Mouse (Mus musculus): ENCODE results near the gene D3Ertd254e. TPM values are rescaled to one million over a fixed set of nuclear protein-coding genes. Genes with fewer than 3 reads are reported as not detected.

The D3Ertd254e gene
- polyA plus RNA-seq, 1 experiment from 2014 or later: 1.9 TPM

DNA sequence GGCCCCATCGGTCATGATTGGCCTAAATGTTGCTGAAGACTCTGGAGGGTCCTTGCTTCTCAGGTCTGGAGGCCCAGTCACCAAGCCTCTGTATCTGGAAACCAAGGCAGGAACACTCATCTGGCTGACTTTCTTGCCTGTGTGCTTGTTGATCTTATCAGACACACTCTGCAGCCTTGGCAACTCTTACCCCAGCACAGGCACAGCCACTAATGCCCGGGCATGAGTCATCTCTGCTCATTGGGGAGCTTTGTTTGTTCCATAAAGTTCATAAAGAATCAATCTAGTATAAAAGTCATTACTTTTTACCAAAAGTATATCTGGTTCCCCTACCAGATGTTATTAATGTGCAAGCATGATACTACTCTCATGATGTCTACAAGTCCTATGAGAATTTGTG is 22.9 kb downstream of the D3Ertd254e start:
- no peaks in the 10 kb centered on the region for H3K4me1 ChIP-seq (replicated peaks; ENCODE audit: control insufficient read depth, insufficient read depth, low read length)
- no peak for ATAC-seq
- H3K27me3 ChIP-seq (replicated peaks; ENCODE audit: control insufficient read depth, insufficient read depth, low read length): no peaks in the 10 kb centered on the region
- H3K9me3 ChIP-seq (ENCODE audit: control insufficient read depth): no peaks in the 10 kb centered on the region
- H3K9ac ChIP-seq (ENCODE audit: low read depth, low read length): no peak overlapping the region
- no peak overlapping the region for H3K4me3 ChIP-seq (ENCODE audit: low read depth, low read length)
- H3K4me2 ChIP-seq (replicated peaks; ENCODE audit: low read depth): no peak overlapping the region
- 89% methylated on average over 2 of the region's 2 CpGs for WGBS
- H3K27ac ChIP-seq (ENCODE audit: low read depth, low read length): no peak overlapping the region
- TF ChIP-seq CTCF (IDR thresholded peaks at IDR 0.05; ENCODE audit: low read depth): no peak
- no peaks in the 10 kb centered on the region for H3K36me3 ChIP-seq (ENCODE audit: control insufficient read depth, insufficient read depth)

DNA sequence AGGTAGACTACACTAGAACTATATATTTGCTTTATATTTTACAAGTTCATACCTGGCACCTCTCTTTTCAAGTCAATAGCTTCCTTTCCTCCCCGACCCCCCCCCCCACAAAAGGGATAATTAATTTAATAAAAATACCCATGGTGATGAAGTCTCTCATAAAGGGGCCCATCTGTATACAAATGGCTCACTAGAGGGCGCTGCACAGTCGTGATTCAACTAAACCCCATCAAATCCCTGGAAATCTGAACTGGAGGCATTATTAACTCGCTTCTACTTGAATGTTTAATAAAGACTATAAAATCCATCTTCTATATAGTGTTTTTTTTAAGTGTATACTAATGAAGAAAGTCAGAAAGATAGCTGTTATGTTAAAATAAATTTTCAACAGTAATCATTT is 30.7 kb downstream of the D3Ertd254e start:
- Histone ChIP-seq H3K4me3 (ENCODE audit: low read depth, low read length) (no peak overlapping the region), H3K4me1 (replicated peaks; ENCODE audit: control insufficient read depth, insufficient read depth, low read length) (no peaks in the 10 kb centered on the region), H3K9ac (ENCODE audit: low read depth, low read length) (no peak overlapping the region), H3K9me3 (ENCODE audit: control insufficient read depth) (no peaks in the 10 kb centered on the region), H3K36me3 (ENCODE audit: control insufficient read depth, insufficient read depth) (no peaks in the 10 kb centered on the region), H3K4me2 (replicated peaks; ENCODE audit: low read depth) (no peak overlapping the region), H3K27me3 (replicated peaks; ENCODE audit: control insufficient read depth, insufficient read depth, low read length) (no peaks in the 10 kb centered on the region), H3K27ac (ENCODE audit: low read depth, low read length) (no peak overlapping the region)
- peak; percentile 71 for TF ChIP-seq CTCF (IDR thresholded peaks at IDR 0.05; ENCODE audit: low read depth)
- 9% methylated on average over 4 of the region's 4 CpGs for WGBS
- ATAC-seq: no peak

DNA sequence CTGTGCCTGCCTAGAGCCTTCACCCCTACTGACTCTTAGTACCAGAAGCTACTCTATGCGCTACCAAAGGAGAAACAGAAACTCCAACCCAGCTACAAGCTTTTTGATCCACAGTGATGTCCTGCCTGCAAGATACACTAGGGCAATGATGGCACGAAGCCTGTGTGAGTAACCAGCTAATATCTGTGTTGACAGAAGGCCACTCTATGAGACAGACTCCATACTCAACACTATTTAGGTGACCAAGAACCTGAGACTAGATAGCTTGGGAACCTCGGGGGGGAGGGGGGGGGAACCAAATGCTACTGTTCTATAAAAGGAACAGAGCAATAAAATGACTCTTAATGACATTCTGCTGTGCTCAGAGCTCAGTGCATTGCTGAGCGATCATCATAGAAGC is 35.7 kb downstream of the D3Ertd254e start:
- TF ChIP-seq CTCF (IDR thresholded peaks at IDR 0.05; ENCODE audit: low read depth): no peak
- Histone ChIP-seq H3K36me3 (ENCODE audit: control insufficient read depth, insufficient read depth) (no peaks in the 10 kb centered on the region), H3K9me3 (ENCODE audit: control insufficient read depth) (no peaks in the 10 kb centered on the region), H3K4me3 (ENCODE audit: low read depth, low read length) (no peak overlapping the region), H3K4me1 (replicated peaks; ENCODE audit: control insufficient read depth, insufficient read depth, low read length) (no peaks in the 10 kb centered on the region), H3K27me3 (replicated peaks; ENCODE audit: control insufficient read depth, insufficient read depth, low read length) (no peaks in the 10 kb centered on the region), H3K4me2 (replicated peaks; ENCODE audit: low read depth) (no peak overlapping the region), H3K27ac (ENCODE audit: low read depth, low read length) (no peak overlapping the region), H3K9ac (ENCODE audit: low read depth, low read length) (no peak overlapping the region)
- WGBS: 78% methylated on average over 4 of the region's 4 CpGs
- no peak for ATAC-seq

DNA sequence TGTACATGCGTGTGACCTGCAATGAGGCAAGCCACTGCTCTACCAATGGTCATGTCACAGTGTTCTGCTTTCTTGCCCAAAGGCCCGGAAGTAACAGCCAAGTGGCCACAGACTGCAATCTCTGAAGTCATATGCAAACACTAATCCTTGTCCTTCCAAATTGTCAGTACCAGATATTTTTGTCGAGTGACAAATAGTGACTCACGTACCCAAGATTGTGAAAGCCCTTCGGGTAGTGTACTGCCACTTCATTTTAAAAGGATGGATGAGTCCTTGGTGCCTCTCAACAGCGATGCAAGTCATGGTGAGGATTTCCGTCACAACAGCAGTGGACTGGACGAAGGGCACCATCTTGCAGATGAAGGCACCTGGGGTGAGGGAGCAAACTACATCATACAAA is 38.4 kb downstream of the D3Ertd254e start:
- H3K4me2 ChIP-seq (replicated peaks; ENCODE audit: low read depth): no peak overlapping the region
- no peak for ATAC-seq
- WGBS: 87% methylated on average over 8 of the region's 8 CpGs
- H3K9ac ChIP-seq (ENCODE audit: low read depth, low read length): no peak overlapping the region
- no peaks in the 10 kb centered on the region for H3K27me3 ChIP-seq (replicated peaks; ENCODE audit: control insufficient read depth, insufficient read depth, low read length)
- H3K4me3 ChIP-seq (ENCODE audit: low read depth, low read length): no peak overlapping the region
- no peak overlapping the region for H3K27ac ChIP-seq (ENCODE audit: low read depth, low read length)
- TF ChIP-seq CTCF (IDR thresholded peaks at IDR 0.05; ENCODE audit: low read depth): no peak
- H3K9me3 ChIP-seq (ENCODE audit: control insufficient read depth): no peaks in the 10 kb centered on the region
- no peaks in the 10 kb centered on the region for H3K36me3 ChIP-seq (ENCODE audit: control insufficient read depth, insufficient read depth)
- H3K4me1 ChIP-seq (replicated peaks; ENCODE audit: control insufficient read depth, insufficient read depth, low read length): no peaks in the 10 kb centered on the region

DNA sequence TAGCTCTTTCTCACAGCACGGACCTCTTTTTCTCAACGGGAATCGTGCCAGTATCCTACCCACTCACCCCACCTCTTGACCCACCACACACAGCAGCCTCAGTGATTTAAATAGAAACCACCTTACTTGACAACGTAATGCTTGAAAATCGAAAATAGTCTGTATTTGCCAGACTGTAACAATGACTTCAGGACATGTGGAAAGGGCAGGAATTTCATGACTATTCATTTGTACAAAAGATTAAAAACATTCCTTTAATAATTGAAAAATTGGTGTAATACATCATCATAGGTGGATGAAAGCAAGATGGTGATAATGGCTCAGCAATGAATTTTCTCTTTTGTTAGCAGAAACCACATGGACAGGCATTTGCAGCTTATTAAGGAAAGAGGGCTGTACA is 50.3 kb downstream of the D3Ertd254e start:
- 70% methylated on average over 5 of the region's 5 CpGs for WGBS
- H3K9me3 ChIP-seq (ENCODE audit: control insufficient read depth): no peaks in the 10 kb centered on the region
- no peak overlapping the region for H3K4me2 ChIP-seq (replicated peaks; ENCODE audit: low read depth)

DNA sequence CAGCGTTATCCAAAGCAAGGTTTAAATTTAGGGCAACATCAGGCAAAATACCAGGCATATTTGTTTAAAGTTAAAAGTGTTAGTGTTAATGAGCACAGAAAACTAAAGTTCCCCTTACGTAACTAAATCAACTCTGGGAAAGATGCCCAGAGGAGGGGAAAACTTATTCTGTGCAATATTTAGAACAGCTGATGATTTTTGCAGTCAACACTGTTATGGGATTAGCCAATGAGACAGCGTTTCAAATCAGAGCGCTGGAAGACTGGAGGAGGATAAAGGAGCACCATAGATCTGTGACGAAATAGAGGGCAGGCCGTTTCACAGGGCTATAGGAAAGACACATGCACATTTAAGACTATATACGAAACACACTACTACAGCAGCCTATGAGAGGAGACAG is 52.1 kb downstream of the D3Ertd254e start:
- Histone ChIP-seq H3K9ac (ENCODE audit: low read depth, low read length) (no peak overlapping the region), H3K9me3 (ENCODE audit: control insufficient read depth) (no peaks in the 10 kb centered on the region), H3K4me2 (replicated peaks; ENCODE audit: low read depth) (no peak overlapping the region), H3K36me3 (ENCODE audit: control insufficient read depth, insufficient read depth) (no peaks in the 10 kb centered on the region), H3K27me3 (replicated peaks; ENCODE audit: control insufficient read depth, insufficient read depth, low read length) (no peaks in the 10 kb centered on the region), H3K27ac (ENCODE audit: low read depth, low read length) (no peak overlapping the region), H3K4me1 (replicated peaks; ENCODE audit: control insufficient read depth, insufficient read depth, low read length) (no peaks in the 10 kb centered on the region), H3K4me3 (ENCODE audit: low read depth, low read length) (no peak overlapping the region)
- no peak for ATAC-seq
- WGBS: 70% methylated on average over 7 of the region's 7 CpGs
- TF ChIP-seq CTCF (IDR thresholded peaks at IDR 0.05; ENCODE audit: low read depth): no peak

More for the DNA sequence above, 50.3 kb downstream of the D3Ertd254e start:
- Histone ChIP-seq H3K27me3 (replicated peaks; ENCODE audit: control insufficient read depth, insufficient read depth, low read length) (no peaks in the 10 kb centered on the region), H3K4me1 (replicated peaks; ENCODE audit: control insufficient read depth, insufficient read depth, low read length) (no peaks in the 10 kb centered on the region), H3K9ac (ENCODE audit: low read depth, low read length) (no peak overlapping the region), H3K27ac (ENCODE audit: low read depth, low read length) (no peak overlapping the region), H3K4me3 (ENCODE audit: low read depth, low read length) (no peak overlapping the region), H3K36me3 (ENCODE audit: control insufficient read depth, insufficient read depth) (no peaks in the 10 kb centered on the region)
- no peak for ATAC-seq
- TF ChIP-seq CTCF (IDR thresholded peaks at IDR 0.05; ENCODE audit: low read depth): no peak

Data from intestine, postnatal 0 days (tissue).